19 mouse cellular contexts compared by ENCODE assay signal in the genomic region with DNA sequence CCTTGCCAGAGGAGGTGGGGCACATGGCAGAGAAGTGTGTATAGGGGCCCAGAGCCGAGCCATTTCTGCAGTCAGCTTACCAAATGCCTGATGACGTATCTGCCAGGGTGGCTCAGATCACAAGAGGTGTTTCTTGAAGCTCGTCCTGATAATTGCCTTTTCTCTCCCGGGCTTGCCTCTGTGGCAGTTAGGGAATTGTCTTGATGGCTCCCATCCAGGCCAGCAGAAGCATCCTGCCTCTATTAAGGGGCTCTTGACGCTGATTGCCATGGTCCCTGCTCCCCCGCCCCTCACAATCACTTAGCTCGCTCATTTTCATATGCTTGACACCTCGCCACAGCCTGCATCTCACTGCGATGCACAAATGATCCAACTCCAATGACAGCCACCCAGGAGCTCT. TPM values are rescaled to one million over a fixed set of nuclear protein-coding genes. Genes with fewer than 3 reads are reported as not detected.
DNase-seq lines count a peak whose midpoint lies in the region; ATAC-seq and TF ChIP-seq lines count a peak whose summit lies in the region.
"Had no signal": no experiment of that assay in that cellular context is flagged by ENCODE, and none has a peak within 500 bp of the region (broad histone marks: within the 10 kb centered on the region; RNA-seq: fewer than 3 reads in every experiment).

No protein-coding gene starts in this region.

- no peak overlapping the region for H3K4me2 ChIP-seq in midbrain, postnatal 0 days (ENCODE audit: low read depth, low read length, poor library complexity, severe bottlenecking)
- H3K4me2 ChIP-seq in midbrain, embryonic 16.5 days (ENCODE audit: low read length) = no peak overlapping the region
- H3K4me2 ChIP-seq in forebrain, embryonic 12.5 days = no peak overlapping the region
- no peak overlapping the region for H3K4me2 ChIP-seq in neural tube, embryonic 15.5 days
- H3K4me2 ChIP-seq: heart, embryonic 15.5 days; limb, embryonic 13.5 days; liver, embryonic 15.5 days had no signal

- WGBS in midbrain, postnatal 0 days = 40% methylated on average over 9 of the region's 9 CpGs
- 35% methylated on average over 9 of the region's 9 CpGs for WGBS in midbrain, embryonic 16.5 days
- 44% methylated on average over 9 of the region's 9 CpGs for WGBS in forebrain, embryonic 12.5 days
- 21% methylated on average over 9 of the region's 9 CpGs for WGBS in neural tube, embryonic 15.5 days

- TF ChIP-seq CTCF in midbrain, postnatal 0 days (IDR thresholded peaks at IDR 0.05) = no peak

- ATAC-seq in midbrain, postnatal 0 days (ENCODE audit: low FRiP score) = no peak
- no peak for ATAC-seq in midbrain, embryonic 16.5 days
- ATAC-seq in forebrain, embryonic 12.5 days (ENCODE audit: low FRiP score) = peak; percentile 42
- no peak for ATAC-seq in neural tube, embryonic 15.5 days (ENCODE audit: low FRiP score)

- intact Hi-C loops in left cerebral cortex, postnatal 4 days (cut with DNase I) = no loop called here
- intact Hi-C loops in left cerebral cortex, postnatal 14 days (cut with DNase I) = no loop called here
- intact Hi-C loops in heart, postnatal 36 days (cut with DNase I) = no loop called here

- H3K27me3 ChIP-seq in midbrain, postnatal 0 days (ENCODE audit: insufficient read depth, low read length) = no peaks in the 10 kb centered on the region
- no peaks in the 10 kb centered on the region for H3K27me3 ChIP-seq in midbrain, embryonic 16.5 days (ENCODE audit: control insufficient read depth, insufficient read depth, low read depth, low read length)
- 0 out of 2 replicates have a peak, but pooled peaks cover 3% of the 10 kb centered on the region for H3K27me3 ChIP-seq in forebrain, embryonic 12.5 days
- no peaks in the 10 kb centered on the region for H3K27me3 ChIP-seq in neural tube, embryonic 15.5 days (replicated peaks)
- H3K27me3 ChIP-seq: heart, embryonic 15.5 days; limb, embryonic 13.5 days; liver, embryonic 15.5 days had no signal

- H3K4me3 ChIP-seq in midbrain, postnatal 0 days (ENCODE audit: low read depth, low read length) = no peak overlapping the region
- H3K4me3 ChIP-seq in midbrain, embryonic 16.5 days (ENCODE audit: low read depth, low read length) = no peak overlapping the region
- no peak overlapping the region for H3K4me3 ChIP-seq in forebrain, embryonic 12.5 days (replicated peaks)
- H3K4me3 ChIP-seq in neural tube, embryonic 15.5 days (replicated peaks) = no peak overlapping the region
- H3K4me3 ChIP-seq: heart, embryonic 15.5 days; hindbrain, embryonic 10.5 days; limb, embryonic 13.5 days; liver, embryonic 15.5 days had no signal

- H3K36me3 ChIP-seq in midbrain, postnatal 0 days (ENCODE audit: insufficient read depth, low read length) = no peaks in the 10 kb centered on the region
- H3K36me3 ChIP-seq in midbrain, embryonic 16.5 days (ENCODE audit: control insufficient read depth, insufficient read depth, low read length) = no peaks in the 10 kb centered on the region
- H3K36me3 ChIP-seq in forebrain, embryonic 12.5 days (replicated peaks) = no peaks in the 10 kb centered on the region
- no peaks in the 10 kb centered on the region for H3K36me3 ChIP-seq in neural tube, embryonic 15.5 days
- H3K36me3 ChIP-seq: heart, embryonic 15.5 days; hindbrain, embryonic 10.5 days; limb, embryonic 13.5 days had no signal

- no peak overlapping the region for H3K27ac ChIP-seq in midbrain, postnatal 0 days (ENCODE audit: low read depth, low read length)
- no peak overlapping the region for H3K27ac ChIP-seq in midbrain, embryonic 16.5 days (ENCODE audit: low read length)
- H3K27ac ChIP-seq in forebrain, embryonic 12.5 days = peak overlapping the region; percentile 63; the same call in 1 of the 2 replicates
- 0 out of 2 replicates have a peak overlapping the region, but pooled peaks have one; percentile 18 for H3K27ac ChIP-seq in neural tube, embryonic 15.5 days (replicated peaks)
- H3K27ac ChIP-seq: heart, embryonic 15.5 days; kidney, postnatal 0 days; limb, embryonic 13.5 days; liver, embryonic 15.5 days had no signal

- H3K9me3 ChIP-seq in midbrain, postnatal 0 days (ENCODE audit: low read length) = no peaks in the 10 kb centered on the region
- H3K9me3 ChIP-seq in midbrain, embryonic 16.5 days (replicated peaks; ENCODE audit: control insufficient read depth, low read length, poor library complexity, severe bottlenecking) = no peaks in the 10 kb centered on the region
- no peaks in the 10 kb centered on the region for H3K9me3 ChIP-seq in forebrain, embryonic 12.5 days
- H3K9me3 ChIP-seq in neural tube, embryonic 15.5 days (replicated peaks) = no peaks in the 10 kb centered on the region
- H3K9me3 ChIP-seq: heart, embryonic 15.5 days; hindbrain, embryonic 10.5 days; limb, embryonic 13.5 days; liver, embryonic 15.5 days had no signal

- peak; percentile 58 for DNase-seq in left cerebral cortex, postnatal 4 days
- no peak for DNase-seq in left cerebral cortex, postnatal 14 days (ENCODE audit: low spot score in 2 of 2)
- DNase-seq in midbrain, postnatal 0 days (ENCODE audit: low spot score) = peak; percentile 35
- no peak for DNase-seq in heart, postnatal 36 days
- no peak for DNase-seq in gastrocnemius, adult 18-20 months (ENCODE audit: low spot score)
- DNase-seq: adrenal gland, postnatal 36 days; cerebellum, postnatal 14 days; heart, adult 11 months; kidney, adult 11 months; right cerebral cortex, adult 18-20 months; thymus, adult 2 months had no signal

- peaks cover 17% of the 10 kb centered on the region for H3K4me1 ChIP-seq in midbrain, postnatal 0 days (ENCODE audit: insufficient read depth, low read length)
- peaks cover 27% of the 10 kb centered on the region for H3K4me1 ChIP-seq in midbrain, embryonic 16.5 days (ENCODE audit: control insufficient read depth, insufficient read depth, low read length)
- peaks cover 37% of the 10 kb centered on the region for H3K4me1 ChIP-seq in forebrain, embryonic 12.5 days
- peaks cover 70% of the 10 kb centered on the region for H3K4me1 ChIP-seq in neural tube, embryonic 15.5 days

- no peak overlapping the region for H3K9ac ChIP-seq in midbrain, postnatal 0 days (replicated peaks; ENCODE audit: low read length, poor library complexity, severe bottlenecking)
- no peak overlapping the region for H3K9ac ChIP-seq in midbrain, embryonic 16.5 days (ENCODE audit: low read depth, low read length)
- no peak overlapping the region for H3K9ac ChIP-seq in forebrain, embryonic 12.5 days
- no peak overlapping the region for H3K9ac ChIP-seq in neural tube, embryonic 15.5 days (replicated peaks)
- H3K9ac ChIP-seq: heart, embryonic 15.5 days; limb, embryonic 13.5 days; liver, embryonic 15.5 days had no signal

RNA-seq across cellular contexts. Expression of a gene that starts 50.5 kb away (rescaled TPM):
- 10 to 100 TPM; 23.2 to 25.3 TPM for total RNA-seq in left cerebral cortex, postnatal 4 days (2021)
- 10 to 100 TPM; 32.6 to 34.6 TPM for total RNA-seq in left cerebral cortex, postnatal 14 days (2021)
- 60.2 and 65.7 TPM in 2 replicates for total RNA-seq in midbrain, postnatal 0 days (2014; rRNA removed)
- polyA plus RNA-seq in midbrain, postnatal 0 days (2015; fragmentation: Nextera tagmentation; extraction: Ambion mirVana) = 29.2 and 34.9 TPM in 2 replicates
- 37.3 and 40.7 TPM in 2 replicates for polyA plus RNA-seq in midbrain, embryonic 16.5 days (2015; fragmentation: Nextera tagmentation; extraction: Ambion mirVana)
- polyA plus RNA-seq in forebrain, embryonic 12.5 days (2016; fragmentation: Nextera tagmentation; extraction: Ambion mirVana) = 23.0 and 23.5 TPM in 2 replicates
- polyA plus RNA-seq in neural tube, embryonic 15.5 days (2015; fragmentation: Nextera tagmentation; extraction: Ambion mirVana) = 42.4 and 45.4 TPM in 2 replicates
- 10 to 100 TPM; 28.1 to 29.2 TPM for total RNA-seq in heart, postnatal 36 days (2021)
- total RNA-seq in gastrocnemius, adult 18-20 months (2021) = 10 to 100 TPM; 20.6 to 23.2 TPM

Comparison
In these comparisons a context has a peak if more than half of its experiments do, and no peak if none do; other contexts are left out.
1. DNase-seq: peak in left cerebral cortex, postnatal 4 days (single experiment) and midbrain, postnatal 0 days (single experiment); none in left cerebral cortex, postnatal 14 days (0 of 2), heart, postnatal 36 days (0 of 2) and gastrocnemius, adult 18-20 months (single experiment).
2. H3K27ac ChIP-seq: peak in forebrain, embryonic 12.5 days (single experiment) and neural tube, embryonic 15.5 days (single experiment); none in midbrain, postnatal 0 days (single experiment) and midbrain, embryonic 16.5 days (single experiment).